Mouse (Mus musculus) neural tube, embryonic 15.5 days (tissue): ENCODE results near the gene Gm45837. TPM values are rescaled to one million over a fixed set of nuclear protein-coding genes. Genes with fewer than 3 reads are reported as not detected.
A peak's percentile ranks its signal among the peaks of the same experiment; 100 is the strongest.

ENCODE experiments used
- ATAC-seq: fragments of 200-750 bp; cut with Nextera tagmentation; 2 replicates; pipeline ENCODE4 v1.8.0; 2017; ENCODE audit warnings: mild to moderate bottlenecking, moderate TSS enrichment, moderate library complexity; ENCODE audit not compliant: low FRiP score
- H3K27ac ChIP-seq: fragments of 300-500 bp; sonication (generic); replicated peaks from 2 replicates; pipeline ENCODE4 v1.5.1; 2015; ENCODE audit warnings: mild to moderate bottlenecking, inconsistent platforms
- H3K27me3 ChIP-seq: fragments of 300-500 bp; sonication (generic); replicated peaks from 2 replicates; pipeline ENCODE4 v1.6.1; 2015; ENCODE audit warnings: inconsistent platforms
- H3K36me3 ChIP-seq: fragments of 300-500 bp; sonication (generic); 2 replicates; pipeline ENCODE4 v1.6.1; 2015; ENCODE audit warnings: inconsistent platforms
- H3K4me1 ChIP-seq: fragments of 300-500 bp; sonication (generic); 2 replicates; pipeline ENCODE4 v1.6.1; 2015; ENCODE audit warnings: inconsistent platforms
- H3K4me2 ChIP-seq: fragments of 300-500 bp; sonication (generic); 2 replicates; pipeline ENCODE4 v1.6.1; 2015; ENCODE audit warnings: inconsistent platforms, mild to moderate bottlenecking, moderate library complexity
- H3K4me3 ChIP-seq: fragments of 300-500 bp; sonication (generic); replicated peaks from 2 replicates; pipeline ENCODE4 v1.5.1; 2015; ENCODE audit warnings: mild to moderate bottlenecking, inconsistent platforms
- H3K9ac ChIP-seq: fragments of 300-500 bp; sonication (generic); replicated peaks from 2 replicates; pipeline ENCODE4 v1.6.1; 2015; ENCODE audit warnings: mild to moderate bottlenecking, inconsistent platforms
- H3K9me3 ChIP-seq: fragments of 300-500 bp; sonication (generic); replicated peaks from 2 replicates; pipeline ENCODE4 v1.6.1; 2016; ENCODE audit warnings: inconsistent platforms
- whole genome bisulfite sequencing: fragments of 180-500 bp; shearing (Covaris S2); methylation state at CpG from one replicate; pipeline ENCODE4 v1.1.7; 2015; ENCODE audit warnings: mixed read lengths; 5-methylcytosine and 5-hydroxymethylcytosine counted together
- polyA plus RNA-seq: library from polyadenylated mRNA; unstranded; fragments of >200 nt; fragmentation: Nextera tagmentation; extraction: Ambion mirVana; gene quantifications from 2 replicates; pipeline ENCODE4 v1.2.1, GENCODE M21; 2015

Gene Gm45837
- polyA plus RNA-seq, 1 experiment from 2014 or later, result 0.99 TPM

DNA sequence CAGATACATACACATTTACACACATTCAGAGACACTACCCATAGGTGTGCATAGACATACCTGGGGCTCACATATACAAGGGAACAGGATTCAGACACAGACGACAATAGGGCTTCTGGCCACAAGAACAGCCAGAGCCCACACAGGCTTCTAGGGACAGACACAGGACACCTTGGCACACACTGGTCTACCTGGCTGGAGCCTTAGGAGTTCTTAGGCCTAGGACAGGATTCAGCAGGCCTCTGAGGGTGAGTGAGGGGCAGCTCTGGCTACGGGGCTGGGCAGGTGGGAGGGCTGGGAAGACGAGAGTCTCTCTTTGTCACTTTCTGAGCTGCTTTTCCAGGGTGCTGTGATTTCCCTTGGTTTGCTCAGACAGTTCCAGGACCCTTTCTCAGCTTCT is 32.4 kb upstream of the Gm45837 start:
- Histone ChIP-seq H3K4me3 (no peak overlapping the region), H3K27ac (no peak overlapping the region), H3K4me2 (peak overlapping the region; percentile 25; the same call in 1 of the 2 replicates), H3K27me3 (no peaks in the 10 kb centered on the region), H3K36me3 (no peaks in the 10 kb centered on the region), H3K4me1 (peaks cover 23% of the 10 kb centered on the region), H3K9ac (no peak overlapping the region), H3K9me3 (no peaks in the 10 kb centered on the region)
- WGBS, result 67% methylated on average over 3 of the region's 3 CpGs
- no peak for ATAC-seq

- Histone ChIP-seq H3K36me3 (no peaks in the 10 kb centered on the region), H3K27ac (no peak overlapping the region), H3K27me3 (no peaks in the 10 kb centered on the region), H3K9me3 (no peaks in the 10 kb centered on the region), H3K4me1 (peaks cover 21% of the 10 kb centered on the region), H3K4me3 (no peak overlapping the region), H3K4me2 (0 out of 2 replicates have a peak overlapping the region, but pooled peaks have one; percentile 25), H3K9ac (no peak overlapping the region)
- no peak for ATAC-seq
- 61% methylated on average over 5 of the region's 5 CpGs for WGBS
Measured at GRCm38 (mm10) chr7:101378796-101379465, 31.8 kb upstream of the Gm45837 start.

DNA sequence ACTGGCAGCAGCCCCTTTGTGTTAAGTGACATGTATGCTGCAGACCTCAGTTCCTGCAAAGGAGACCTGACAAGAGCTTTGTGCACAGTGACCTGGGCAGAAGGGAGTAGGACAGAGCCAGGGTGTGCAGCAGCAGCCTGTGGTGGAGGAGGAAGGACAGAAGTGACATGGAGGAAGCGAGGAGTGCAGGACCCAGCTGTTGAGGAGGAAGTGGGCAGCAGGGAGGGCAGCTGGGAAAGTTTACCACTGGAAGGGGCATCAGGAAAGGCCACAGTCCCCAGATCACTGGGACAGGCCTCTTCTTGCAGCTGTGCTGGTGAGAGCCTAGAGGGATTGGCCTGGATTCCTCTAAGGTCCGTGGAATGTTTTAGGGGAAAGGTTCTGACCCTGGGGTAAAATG is 31.0 kb upstream of the Gm45837 start:
- Histone ChIP-seq H3K9me3 (no peaks in the 10 kb centered on the region), H3K27me3 (no peaks in the 10 kb centered on the region), H3K4me2 (no peak overlapping the region), H3K27ac (no peak overlapping the region), H3K4me3 (no peak overlapping the region), H3K9ac (no peak overlapping the region), H3K4me1 (peaks cover 20% of the 10 kb centered on the region), H3K36me3 (no peaks in the 10 kb centered on the region)
- 70% methylated on average over 2 of the region's 2 CpGs for WGBS
- ATAC-seq, result no peak

GRCm38 (mm10) chr7:101381512-101381911 is 29.2 kb upstream of the Gm45837 start:
- H3K9me3 ChIP-seq, result no peaks in the 10 kb centered on the region
- ATAC-seq, result no peak
- H3K4me1 ChIP-seq, result peaks cover 19% of the 10 kb centered on the region
- no peak overlapping the region for H3K27ac ChIP-seq
- WGBS, result 85% methylated on average over 6 of the region's 6 CpGs
- H3K36me3 ChIP-seq, result no peaks in the 10 kb centered on the region
- H3K9ac ChIP-seq, result no peak overlapping the region
- no peak overlapping the region for H3K4me3 ChIP-seq
- H3K4me2 ChIP-seq, result no peak overlapping the region
- H3K27me3 ChIP-seq, result no peaks in the 10 kb centered on the region

DNA sequence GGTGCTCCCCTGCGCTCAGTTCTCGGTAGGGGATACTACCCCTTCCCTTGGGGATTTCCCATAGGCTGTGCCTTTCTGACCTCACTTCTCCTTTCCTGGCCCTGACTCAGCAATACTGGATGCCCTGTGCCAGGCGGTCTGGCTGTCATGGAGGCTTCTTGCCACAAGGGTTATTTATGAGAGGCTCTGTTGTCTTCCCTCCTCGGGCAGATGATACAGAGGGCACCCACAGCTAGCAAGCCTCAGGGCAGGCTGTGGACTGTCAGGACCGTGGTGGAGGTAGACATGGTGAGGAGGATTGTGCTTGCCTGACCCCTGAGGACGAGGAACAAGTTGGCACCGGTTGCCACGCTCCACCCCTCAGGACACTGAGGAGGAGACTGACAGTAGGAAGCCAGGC is 28.3 kb upstream of the Gm45837 start:
- no peak overlapping the region for H3K4me3 ChIP-seq
- ATAC-seq, result no peak
- 57% methylated on average over 8 of the region's 8 CpGs for WGBS
- H3K9ac ChIP-seq, result no peak overlapping the region
- peaks cover 10% of the 10 kb centered on the region for H3K4me1 ChIP-seq
- no peaks in the 10 kb centered on the region for H3K36me3 ChIP-seq
- no peak overlapping the region for H3K4me2 ChIP-seq
- no peaks in the 10 kb centered on the region for H3K27me3 ChIP-seq
- H3K27ac ChIP-seq, result no peak overlapping the region
- H3K9me3 ChIP-seq, result no peaks in the 10 kb centered on the region

- no peak for ATAC-seq
- no peaks in the 10 kb centered on the region for H3K9me3 ChIP-seq
- WGBS, result 75% methylated on average over 3 of the region's 3 CpGs
- H3K9ac ChIP-seq, result no peak overlapping the region
- H3K27me3 ChIP-seq, result no peaks in the 10 kb centered on the region
- H3K36me3 ChIP-seq, result no peaks in the 10 kb centered on the region
- no peak overlapping the region for H3K27ac ChIP-seq
- peaks cover 4% of the 10 kb centered on the region; the same call in 1 of the 2 replicates for H3K4me1 ChIP-seq
- H3K4me3 ChIP-seq, result no peak overlapping the region
- no peak overlapping the region for H3K4me2 ChIP-seq
Measured at GRCm38 (mm10) chr7:101383756-101384155, 26.9 kb upstream of the Gm45837 start.

DNA sequence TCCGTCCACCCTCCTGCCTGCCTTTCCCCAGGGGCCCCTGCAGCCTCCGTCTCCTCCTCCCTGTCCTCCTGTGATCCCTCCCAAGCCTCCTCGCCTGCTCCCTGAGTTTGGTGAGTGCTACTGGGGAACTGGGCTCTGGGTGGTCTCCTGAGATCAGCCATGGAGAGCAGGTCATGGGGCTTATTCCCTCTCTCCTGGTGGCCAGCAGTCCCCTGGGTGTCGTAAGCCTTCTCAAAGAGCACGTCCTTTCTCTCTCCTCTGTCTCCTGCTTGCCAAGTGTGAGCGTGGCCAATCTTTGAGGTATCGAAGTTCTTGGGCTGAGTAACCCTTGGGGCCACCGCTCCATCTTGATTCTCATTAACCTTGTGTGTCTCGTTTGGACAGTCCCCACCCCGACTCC is 25.8 kb upstream of the Gm45837 start:
- no peak overlapping the region for H3K9ac ChIP-seq
- H3K27ac ChIP-seq, result no peak overlapping the region
- 72% methylated on average over 10 of the region's 10 CpGs for WGBS
- H3K4me2 ChIP-seq, result no peak overlapping the region
- no peaks in the 10 kb centered on the region for H3K36me3 ChIP-seq
- H3K9me3 ChIP-seq, result no peaks in the 10 kb centered on the region
- peaks cover 4% of the 10 kb centered on the region; the same call in 1 of the 2 replicates for H3K4me1 ChIP-seq
- H3K4me3 ChIP-seq, result no peak overlapping the region
- H3K27me3 ChIP-seq, result no peaks in the 10 kb centered on the region
- ATAC-seq, result no peak

GRCm38 (mm10) chr7:101385331-101385733 is 25.4 kb upstream of the Gm45837 start:
- Histone ChIP-seq H3K4me3 (no peak overlapping the region), H3K4me1 (peaks cover 4% of the 10 kb centered on the region; the same call in 1 of the 2 replicates), H3K27me3 (no peaks in the 10 kb centered on the region), H3K9ac (no peak overlapping the region), H3K27ac (no peak overlapping the region), H3K9me3 (no peaks in the 10 kb centered on the region), H3K4me2 (no peak overlapping the region), H3K36me3 (no peaks in the 10 kb centered on the region)
- 47% methylated on average over 6 of the region's 6 CpGs for WGBS
- ATAC-seq, result no peak

- Histone ChIP-seq H3K27me3 (no peaks in the 10 kb centered on the region), H3K4me1 (peaks cover 4% of the 10 kb centered on the region; the same call in 1 of the 2 replicates), H3K27ac (no peak overlapping the region), H3K9ac (no peak overlapping the region), H3K4me2 (no peak overlapping the region), H3K36me3 (no peaks in the 10 kb centered on the region), H3K9me3 (no peaks in the 10 kb centered on the region), H3K4me3 (no peak overlapping the region)
- ATAC-seq, result no peak
- WGBS, result 57% methylated on average over 7 of the region's 10 CpGs
Measured at GRCm38 (mm10) chr7:101385866-101386452, 24.7 kb upstream of the Gm45837 start.

DNA sequence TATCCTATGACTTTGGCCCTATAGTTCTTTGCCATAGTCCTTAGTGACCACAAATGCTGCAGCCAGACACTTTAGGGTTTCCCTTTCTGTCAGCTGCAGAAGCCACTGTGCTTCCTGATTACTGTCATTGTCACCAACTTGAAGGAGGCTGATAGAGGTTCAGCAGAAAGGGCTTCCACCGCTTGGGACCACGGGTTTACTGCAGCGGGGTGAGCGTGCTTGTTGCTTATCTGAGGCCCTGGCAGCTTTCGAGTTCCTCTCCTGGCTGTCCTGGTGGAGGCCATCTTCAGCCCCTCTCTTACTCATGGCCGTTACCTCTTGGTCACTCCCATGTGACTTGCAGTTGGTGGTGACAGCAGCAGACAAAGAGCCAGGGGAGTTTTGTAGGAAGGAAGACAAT is 21.4 kb upstream of the Gm45837 start:
- no peaks in the 10 kb centered on the region for H3K27me3 ChIP-seq
- no peaks in the 10 kb centered on the region for H3K9me3 ChIP-seq
- no peak overlapping the region for H3K4me2 ChIP-seq
- H3K36me3 ChIP-seq, result no peaks in the 10 kb centered on the region
- H3K27ac ChIP-seq, result no peak overlapping the region
- ATAC-seq, result no peak
- WGBS, result 89% methylated on average over 6 of the region's 6 CpGs
- H3K4me1 ChIP-seq, result peaks cover 8% of the 10 kb centered on the region
- H3K9ac ChIP-seq, result no peak overlapping the region
- H3K4me3 ChIP-seq, result no peak overlapping the region

GRCm38 (mm10) chr7:101391909-101392479 is 18.7 kb upstream of the Gm45837 start:
- Histone ChIP-seq H3K4me2 (no peak overlapping the region), H3K9me3 (no peaks in the 10 kb centered on the region), H3K4me1 (peaks cover 8% of the 10 kb centered on the region), H3K27ac (no peak overlapping the region; the same call in 1 of the 2 replicates), H3K27me3 (no peaks in the 10 kb centered on the region), H3K36me3 (no peaks in the 10 kb centered on the region), H3K9ac (no peak overlapping the region), H3K4me3 (no peak overlapping the region)
- WGBS, result 81% methylated on average over 4 of the region's 4 CpGs
- ATAC-seq, result no peak

- 63% methylated on average over 4 of the region's 4 CpGs for WGBS
- peaks cover 8% of the 10 kb centered on the region for H3K4me1 ChIP-seq
- H3K9ac ChIP-seq, result no peak overlapping the region
- no peaks in the 10 kb centered on the region for H3K36me3 ChIP-seq
- H3K27me3 ChIP-seq, result no peaks in the 10 kb centered on the region
- H3K4me2 ChIP-seq, result no peak overlapping the region
- H3K27ac ChIP-seq, result peak overlapping the region; percentile 68; the same call in 1 of the 2 replicates
- no peak for ATAC-seq
- H3K4me3 ChIP-seq, result no peak overlapping the region
- H3K9me3 ChIP-seq, result no peaks in the 10 kb centered on the region
Measured at GRCm38 (mm10) chr7:101393015-101393414, 17.7 kb upstream of the Gm45837 start.
